Mouse (Mus musculus) left cerebral cortex, postnatal 10 days (tissue): ENCODE results near the gene Ostn. TPM values are rescaled to one million over a fixed set of nuclear protein-coding genes. Genes with fewer than 3 reads are reported as not detected.
"Not testable (repeated sequence)": the region's sequence is repeated elsewhere in the genome, so short reads cannot be mapped to it uniquely, and the experiment has no call there.

Experiments used
- DNase-seq, 2 experiments: peaks; one replicate each; pipeline ENCODE4 v3.0.0; 2021 to 2022; ENCODE audit warnings: low spot score in 2 of 2, mixed read lengths in 1 of 2; ENCODE audit errors: extremely low spot score in 1 of 2
- intact Hi-C: fragments of 180-260 bp; cut with DNase I; formaldehyde crosslinking; loops from one replicate; pipeline ENCODE4 v1.15.1; 2025
- total RNA-seq, 2 experiments: library from RNA; stranded (reverse); gene quantifications; 2 replicates each; pipeline ENCODE4 v1.2.3; 2021

Gene Ostn
- total RNA-seq = under 1 TPM; 0.47 to 0.49 TPM

DNA sequence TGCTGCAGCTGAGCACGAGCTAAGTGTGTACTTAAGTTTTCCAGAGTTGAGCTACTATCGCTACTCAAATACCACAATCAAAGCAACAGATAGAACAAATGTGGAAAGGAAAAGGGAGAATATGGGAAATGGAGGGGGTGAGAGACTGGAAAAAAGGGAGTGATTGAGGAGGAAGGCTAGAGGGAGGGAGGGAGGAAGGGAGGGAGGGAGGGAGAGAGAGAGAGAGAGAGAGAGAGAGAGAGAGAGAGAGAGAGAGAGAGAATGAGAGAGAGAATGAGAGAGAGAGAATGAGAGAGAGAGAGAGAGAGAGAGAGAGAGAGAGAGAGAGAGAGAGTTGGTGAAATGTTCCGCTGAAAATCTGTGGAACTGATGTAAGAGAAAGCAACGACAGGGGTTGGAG, at the start of gene Ostn:
Ostn (plus strand) TSS at position 301 of the 400 bp plus-strand sequence.
- intact Hi-C loops, DNase-seq: not testable (repeated sequence)

DNA sequence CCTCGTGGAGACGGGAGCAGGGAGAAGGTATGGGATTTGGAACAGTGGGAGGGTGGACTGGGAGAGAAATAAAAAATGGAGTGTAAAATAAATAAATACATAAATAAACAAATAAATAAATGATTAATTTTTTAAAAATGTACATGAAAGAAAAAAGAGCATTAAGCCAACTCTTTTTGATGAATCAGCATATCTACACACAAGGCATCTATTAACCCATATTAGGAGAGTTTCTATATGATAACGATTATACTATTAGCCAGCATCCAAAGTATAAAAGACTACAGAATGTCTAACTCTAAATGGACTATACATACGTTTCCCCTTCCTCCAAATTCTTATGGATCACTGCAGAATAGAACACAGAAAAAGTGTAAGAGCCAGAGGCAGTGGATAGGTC, 38.5 kb upstream of the Ostn start:
- intact Hi-C loops = no loop called here

DNA sequence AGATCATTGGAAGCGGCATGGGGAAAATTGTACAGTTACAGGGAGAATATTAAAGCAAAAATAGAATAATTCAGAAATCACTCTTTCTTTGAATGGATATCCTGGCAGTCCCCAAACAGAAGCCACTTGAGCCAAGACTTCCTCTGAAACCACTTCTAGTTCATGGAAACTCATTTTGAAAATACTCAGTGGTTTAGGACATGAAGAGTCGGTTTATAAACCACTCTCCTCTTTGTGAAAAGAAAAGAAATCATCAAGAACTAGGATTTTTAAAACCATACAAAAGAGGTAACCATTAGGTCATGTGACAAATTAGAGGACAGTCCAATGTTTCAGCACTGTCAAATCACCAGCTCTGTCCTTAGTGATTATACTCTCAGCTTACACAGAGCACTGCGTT, 19.9 kb upstream of the Ostn start:
- no peak for DNase-seq
- intact Hi-C loops = no loop called here

More for the DNA sequence above, 38.5 kb upstream of the Ostn start:
- DNase-seq = no peak

DNA sequence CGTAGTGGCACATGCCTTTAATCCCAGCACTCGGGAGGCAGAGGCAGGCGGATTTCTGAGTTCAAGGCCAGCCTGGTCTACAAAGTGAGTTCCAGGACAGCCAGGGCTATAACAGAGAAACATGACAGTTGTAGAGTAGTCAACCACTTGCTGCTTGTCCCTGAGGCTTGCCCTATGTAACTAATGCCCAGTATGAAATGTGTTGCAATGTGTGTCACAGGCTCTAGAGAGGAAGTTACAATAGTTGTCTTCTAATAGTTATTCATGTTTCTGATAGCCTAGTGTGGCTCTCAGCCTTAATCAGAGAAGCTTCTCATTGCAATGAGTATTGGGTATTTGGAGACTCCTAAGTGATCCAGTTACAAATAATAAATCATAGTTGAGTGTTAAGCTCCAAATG, 10.8 kb upstream of the Ostn start:
- intact Hi-C loops = no loop called here
- DNase-seq = no peak

DNA sequence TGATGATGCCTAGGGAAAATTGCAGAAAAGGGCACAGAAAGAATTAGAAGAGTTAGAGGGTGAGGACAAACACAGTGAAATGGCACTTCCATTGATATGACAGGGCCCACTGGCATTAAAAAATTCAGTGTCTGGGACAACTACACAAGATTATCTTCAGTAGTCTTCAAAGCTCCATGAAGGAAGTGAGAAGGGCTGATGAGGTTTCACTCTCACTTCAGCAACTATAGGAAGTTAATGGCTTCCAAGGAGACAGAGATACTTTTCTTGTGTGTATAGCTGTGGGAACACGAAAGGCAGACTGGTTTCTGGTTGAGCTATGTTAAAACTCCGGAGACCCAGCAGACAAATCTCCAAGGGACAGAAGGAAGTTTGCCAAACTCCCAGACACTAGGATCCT, 10.4 kb upstream of the Ostn start:
- DNase-seq = no peak

DNA sequence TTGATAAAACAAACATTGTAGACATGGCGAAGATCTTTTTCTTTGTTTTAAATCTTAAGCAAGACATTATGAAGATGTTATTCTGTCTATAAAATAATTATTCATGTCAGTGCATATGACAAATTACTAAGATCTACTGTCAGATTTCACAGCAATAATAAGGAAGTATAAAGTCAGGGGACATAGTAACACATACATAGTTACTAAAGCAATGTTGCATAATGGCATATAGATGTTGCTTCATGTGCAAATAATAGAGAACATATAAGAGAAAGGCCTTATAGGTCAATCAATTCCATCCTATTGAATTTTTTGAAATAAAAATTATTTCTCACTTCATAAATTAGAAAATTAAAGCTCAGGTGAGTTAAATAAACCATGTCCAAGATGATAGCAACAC, 11.8 kb downstream of the Ostn start:
- DNase-seq = no peak
- intact Hi-C loops = no loop called here

More for the DNA sequence above, 10.4 kb upstream of the Ostn start:
- intact Hi-C loops = no loop called here

DNA sequence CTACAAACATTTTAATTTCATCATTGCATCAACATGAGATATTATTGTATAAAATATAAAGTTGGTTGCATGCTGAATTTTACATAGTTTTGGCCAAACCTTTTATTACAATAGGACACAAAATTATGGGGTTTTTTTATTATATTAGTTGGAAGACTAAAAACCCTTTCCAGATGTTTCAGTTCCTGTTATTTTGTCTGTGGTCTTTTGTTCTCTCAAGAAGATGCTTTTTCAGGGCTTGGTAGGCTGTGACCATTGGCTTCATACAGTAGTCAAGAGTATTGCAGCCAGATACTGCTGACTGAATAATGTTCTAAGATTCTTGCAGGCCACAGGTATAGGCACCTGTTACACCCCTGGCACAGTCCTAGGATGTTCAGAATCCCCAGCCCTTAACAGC, 14.8 kb downstream of the Ostn start:
- intact Hi-C loops = no loop called here
- DNase-seq = no peak

DNA sequence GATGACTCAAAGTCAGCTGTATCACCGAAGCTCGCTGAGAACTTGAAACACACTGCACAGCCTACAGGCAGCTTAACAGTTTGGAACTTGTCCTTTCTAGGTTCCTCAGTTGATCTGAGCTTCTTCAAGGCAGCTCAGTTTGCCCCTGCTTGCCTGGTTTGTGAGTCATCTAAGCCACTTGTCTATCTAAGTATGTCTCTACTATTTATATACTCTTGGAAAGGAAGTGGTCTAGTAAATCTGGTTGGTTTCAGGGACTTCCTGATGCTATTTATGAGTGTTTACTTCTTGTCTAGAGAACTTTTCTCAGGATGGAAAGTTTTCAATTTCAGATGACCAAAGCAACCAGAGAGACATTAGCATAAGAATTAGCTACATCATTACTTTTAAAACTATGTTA, 19.2 kb downstream of the Ostn start:
- intact Hi-C loops = no loop called here
- no peak for DNase-seq

DNA sequence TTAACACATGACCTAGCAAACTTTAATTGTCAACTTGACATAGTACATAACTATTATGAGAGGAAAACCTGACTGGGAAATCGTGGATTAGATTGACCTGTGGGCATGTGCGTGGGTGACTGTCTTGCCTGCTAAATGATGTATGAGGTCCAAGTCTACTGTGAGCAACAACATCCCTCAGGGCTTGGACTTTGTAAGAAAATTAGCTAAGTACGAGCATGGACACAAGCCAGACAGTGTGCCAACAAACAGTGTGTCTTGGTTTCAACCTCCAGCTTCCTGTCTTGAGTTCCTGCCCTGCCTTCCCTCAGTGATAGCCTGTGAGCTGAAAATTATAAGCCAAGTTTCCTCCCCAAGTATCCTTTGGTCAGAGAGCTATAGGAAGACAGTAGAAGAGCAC, 40.2 kb downstream of the Ostn start:
- no peak for DNase-seq
- intact Hi-C loops = no loop called here

DNA sequence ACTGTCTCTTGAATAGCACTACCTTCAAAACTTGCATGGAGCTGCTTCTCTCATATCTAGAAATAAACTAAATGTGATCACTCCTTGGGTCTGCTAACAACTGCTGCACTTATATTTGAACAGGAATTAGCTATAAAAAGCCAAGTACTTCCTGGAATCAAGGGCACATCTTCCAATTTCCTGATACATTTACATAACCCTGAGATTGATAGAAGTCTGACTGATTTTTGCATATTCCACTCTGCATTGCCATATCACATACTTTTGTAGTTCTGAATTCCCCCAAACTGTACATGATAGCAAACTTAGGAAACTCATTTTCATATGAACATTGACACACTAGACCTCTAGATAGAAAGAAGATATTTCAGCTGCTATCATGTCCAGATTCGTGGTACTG, 41.1 kb downstream of the Ostn start:
- DNase-seq = no peak
- intact Hi-C loops = no loop called here

DNA sequence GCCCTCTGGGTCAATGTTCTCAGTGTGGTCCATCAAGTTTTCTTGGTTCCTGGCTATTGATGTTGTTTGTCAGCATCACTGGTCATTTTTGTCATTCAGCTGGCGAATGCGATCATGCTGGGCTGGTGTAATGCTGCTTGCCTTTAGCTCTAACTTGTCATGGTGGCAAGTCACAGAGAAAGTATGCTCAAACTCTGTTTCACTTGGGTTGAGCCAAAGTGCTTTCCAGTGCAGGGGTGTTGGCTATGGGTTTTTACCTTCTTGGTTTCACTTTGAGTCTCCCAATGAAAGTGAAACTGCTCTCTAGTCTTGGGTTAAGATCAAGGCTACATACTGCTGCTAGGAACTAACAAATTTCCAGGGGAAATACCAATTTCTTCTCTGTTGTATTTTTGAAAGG, 41.9 kb downstream of the Ostn start:
- intact Hi-C loops = no loop called here
- no peak for DNase-seq

DNA sequence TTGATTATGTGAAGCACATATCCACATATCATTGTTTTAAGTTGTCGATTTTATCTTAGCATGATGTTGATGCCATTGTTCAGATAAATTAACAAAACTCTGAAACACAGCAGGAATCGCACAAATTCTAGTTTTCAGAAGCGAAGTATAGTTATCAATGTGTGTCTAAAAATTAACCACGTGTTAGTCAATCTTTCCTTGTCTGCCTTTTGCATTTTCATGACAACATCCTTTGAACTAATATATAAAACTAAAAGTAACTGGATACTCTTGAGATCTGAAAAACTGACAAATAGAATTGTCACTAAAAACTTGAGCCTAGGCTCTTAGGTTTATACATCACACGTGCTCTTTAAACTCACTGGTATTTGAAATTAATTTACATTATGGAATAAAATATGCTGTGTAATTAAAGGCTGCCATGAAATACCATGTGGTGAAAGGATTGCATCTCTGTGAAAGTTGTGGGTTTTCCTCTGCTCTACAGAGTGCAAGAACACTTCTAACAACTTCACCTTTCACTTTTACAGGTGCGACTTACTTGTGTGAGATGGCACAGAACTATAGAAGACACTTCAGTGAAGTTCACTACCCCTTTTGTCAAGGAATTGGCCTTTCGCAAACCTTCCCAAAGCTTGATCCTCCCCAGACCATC, 42.7 kb downstream of the Ostn start:
- intact Hi-C loops = no loop called here
- DNase-seq = no peak

DNA sequence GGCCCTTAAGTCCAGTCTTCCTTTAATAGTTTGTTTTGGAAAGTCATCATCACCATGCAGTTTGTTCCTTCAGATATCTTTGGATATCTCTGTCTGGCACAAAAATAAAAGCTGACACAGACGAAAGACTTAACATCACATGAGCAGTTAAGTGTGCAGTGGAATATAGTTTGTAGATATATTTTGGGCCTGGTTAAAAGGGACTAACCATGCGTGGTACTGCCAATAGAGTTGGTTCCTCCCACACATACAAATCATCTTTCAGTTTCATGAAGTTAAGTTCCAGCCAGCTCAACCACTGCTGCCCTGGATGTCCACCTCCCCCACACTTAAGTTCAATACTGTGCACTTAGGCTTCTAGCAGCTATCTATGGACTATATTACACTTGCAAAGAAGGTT, 47.2 kb downstream of the Ostn start:
- intact Hi-C loops = no loop called here
- DNase-seq = no peak

DNA sequence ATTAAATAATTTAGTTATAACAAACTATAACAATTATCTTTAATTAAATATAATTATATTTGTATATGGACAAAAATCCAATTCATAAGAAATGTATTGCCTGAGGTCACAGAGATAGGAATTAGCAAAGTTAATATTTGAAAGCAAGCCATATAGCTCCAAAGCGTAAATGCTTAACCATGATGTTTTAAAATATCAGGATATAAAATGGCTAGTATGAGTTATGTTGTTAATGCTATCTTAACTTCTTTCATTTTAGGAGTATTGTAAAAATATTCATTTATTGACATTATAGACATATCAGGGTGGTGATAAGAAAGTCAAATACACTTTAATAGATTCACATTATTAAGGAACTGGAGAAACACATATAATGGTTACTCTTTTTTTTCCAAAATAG, 52.8 kb downstream of the Ostn start:
- intact Hi-C loops = no loop called here
- DNase-seq = no peak

DNA sequence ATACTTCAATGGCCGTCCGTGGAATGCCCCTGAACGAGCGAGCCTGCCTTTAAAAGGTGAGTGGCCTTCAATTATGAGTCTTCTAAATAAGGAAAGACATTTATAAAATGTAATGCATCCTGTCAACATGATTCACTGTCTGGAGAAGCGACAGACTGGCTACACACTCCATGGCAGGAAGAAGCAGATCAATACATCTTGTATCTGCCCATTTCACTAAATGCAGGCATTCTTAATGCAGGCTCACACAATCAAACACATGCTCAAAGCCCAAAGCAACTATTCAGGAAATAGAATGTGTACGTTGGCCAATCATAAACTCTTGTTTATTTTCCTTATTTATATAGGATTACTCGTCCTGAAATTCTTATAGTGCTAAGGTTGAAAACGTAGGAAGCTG, 62.9 kb downstream of the Ostn start, which contains the start of gene Uts2b:
Uts2b (minus strand) TSS at position 49 of the 400 bp plus-strand sequence.
- DNase-seq = no peak
- intact Hi-C loops = no loop called here

DNA sequence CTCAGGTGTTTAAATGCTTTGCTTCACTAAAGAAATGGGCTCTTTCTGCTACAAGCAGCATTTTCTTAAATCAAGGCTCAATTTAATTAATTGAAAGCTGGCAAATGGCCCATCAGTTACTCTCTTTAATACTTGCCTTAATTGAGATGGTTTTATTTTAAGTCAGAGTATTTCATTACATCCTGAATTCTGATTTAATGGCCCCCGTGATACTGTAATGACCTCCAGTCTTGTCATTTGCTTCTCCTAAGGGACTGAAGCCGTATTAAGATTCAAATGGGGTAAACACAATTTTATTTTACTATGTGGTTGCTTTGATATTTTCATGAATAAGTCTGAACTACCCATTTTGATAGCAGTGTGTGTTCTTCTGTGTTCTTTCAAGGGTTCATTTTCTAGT, 63.4 kb downstream of the Ostn start:
- DNase-seq = no peak
- intact Hi-C loops = no loop called here

DNA sequence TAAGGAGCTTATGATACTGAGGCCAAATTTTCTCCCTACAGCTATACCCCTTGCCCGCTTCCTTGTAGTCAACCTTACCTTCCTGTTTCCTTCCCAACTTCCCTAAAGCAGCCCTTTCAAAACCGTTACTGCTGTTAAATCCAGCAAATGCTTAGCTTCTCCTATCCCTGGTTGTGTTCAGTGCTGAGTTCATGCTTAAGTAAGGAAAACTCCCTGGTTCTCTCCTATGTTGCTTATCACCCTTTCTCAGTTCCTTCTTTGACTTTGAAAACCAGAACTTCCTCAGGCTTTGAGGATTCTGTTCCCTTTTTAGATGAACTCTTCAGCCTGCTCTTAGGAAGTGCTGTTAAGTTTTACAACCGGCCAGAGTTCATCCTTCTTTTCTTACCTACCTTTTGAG, 66.8 kb downstream of the Ostn start:
- intact Hi-C loops = no loop called here
- no peak for DNase-seq

DNA sequence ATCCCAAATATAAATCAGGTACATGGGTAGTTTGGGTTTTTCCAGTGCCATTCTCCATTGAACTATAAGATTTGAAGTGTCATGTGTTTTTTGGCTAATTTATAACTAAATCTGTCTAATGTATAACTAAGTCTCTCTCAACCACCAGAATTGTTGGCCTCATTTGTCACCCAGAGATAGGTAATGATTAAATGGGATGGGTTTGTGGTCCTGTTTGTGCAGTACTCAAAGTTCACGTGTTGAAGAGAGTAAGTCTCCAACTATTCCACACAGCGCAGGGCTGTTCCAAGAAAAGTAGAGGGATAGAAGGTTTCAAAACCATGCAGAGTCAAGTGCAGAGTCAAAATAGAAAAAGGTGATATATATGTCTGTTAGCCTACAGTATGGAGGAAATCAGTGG, 68.0 kb downstream of the Ostn start:
- intact Hi-C loops = no loop called here
- no peak for DNase-seq

DNA sequence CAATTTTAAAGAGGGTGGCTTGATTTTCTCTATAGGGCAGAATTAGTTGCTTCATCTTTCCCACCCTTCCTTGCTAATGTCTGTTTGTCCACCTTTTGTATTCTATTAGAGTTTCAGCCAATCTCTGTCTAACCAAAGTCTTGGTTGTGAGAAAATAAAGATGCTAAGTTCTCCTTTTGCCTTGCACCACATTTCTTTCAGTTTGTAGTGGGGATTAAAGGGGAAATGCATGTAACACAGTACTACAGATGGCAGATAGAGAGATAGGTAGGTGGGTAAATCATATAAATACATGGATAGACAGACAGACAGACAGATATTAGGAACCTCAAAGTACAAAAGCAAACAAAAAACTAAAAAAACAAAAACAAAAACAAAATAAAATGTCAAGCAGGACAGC, 69.3 kb downstream of the Ostn start:
- intact Hi-C loops = no loop called here
- no peak for DNase-seq

DNA sequence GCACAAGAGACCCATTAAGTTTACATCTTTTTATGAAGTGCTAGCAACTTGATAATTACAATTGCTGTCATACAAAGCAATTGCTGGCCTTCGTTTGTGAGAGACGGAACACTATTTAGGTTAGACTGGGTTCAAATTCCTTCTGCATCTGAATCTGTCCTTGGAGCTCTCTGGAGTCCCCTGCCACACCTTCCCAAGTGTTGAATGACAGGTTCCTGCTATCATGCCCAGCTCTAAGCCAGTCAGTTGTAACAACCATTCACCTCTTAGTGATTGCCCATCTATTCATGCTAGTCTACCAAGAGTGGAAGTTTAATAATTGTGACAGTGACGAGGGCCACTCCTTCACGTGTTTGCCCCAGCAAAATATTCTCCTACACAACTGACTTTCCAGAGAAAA, 74.9 kb downstream of the Ostn start:
- DNase-seq = no peak
- intact Hi-C loops = no loop called here

DNA sequence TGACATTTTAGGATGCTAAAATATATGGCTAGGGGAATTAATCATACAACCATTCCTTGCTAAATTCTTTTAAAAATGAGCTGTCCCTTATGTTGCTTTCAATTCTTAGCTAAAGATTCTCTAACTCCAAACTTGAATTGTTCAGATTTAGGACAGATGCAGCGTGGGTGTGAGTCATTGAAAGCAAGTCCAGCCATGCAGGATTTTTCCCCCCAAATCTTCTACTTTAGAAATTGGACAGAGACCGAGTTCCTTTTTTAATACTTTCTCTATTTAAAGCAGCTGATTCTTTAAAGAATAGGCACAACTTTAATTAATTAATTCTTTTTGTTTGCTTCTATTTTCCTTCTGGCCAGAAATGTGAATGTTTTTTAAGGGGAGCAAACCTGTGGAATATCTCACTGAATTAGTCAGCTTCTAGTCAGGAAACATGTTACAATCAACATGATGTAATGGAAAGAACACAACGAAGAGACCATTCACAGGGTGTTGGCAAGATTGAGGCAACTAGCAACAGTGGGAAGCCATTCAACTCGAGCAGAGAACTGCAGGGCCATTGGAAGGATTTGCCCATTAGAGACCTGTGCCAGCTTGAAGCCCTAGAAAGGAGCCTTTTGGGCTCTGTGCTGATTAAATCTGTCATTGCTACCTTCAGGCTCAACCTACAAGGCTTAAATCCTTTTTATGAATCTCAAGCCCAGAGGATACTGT, 77.8 kb downstream of the Ostn start:
- DNase-seq = no peak
- intact Hi-C loops = no loop called here
